16 mouse cellular contexts compared by ENCODE assay signal in genomic region chr3:121645447-121645846, GRCm38 (mm10). TPM values are rescaled to one million over a fixed set of nuclear protein-coding genes. Genes with fewer than 3 reads are reported as not detected.
DNase-seq lines count a peak whose midpoint lies in the region; ATAC-seq and TF ChIP-seq lines count a peak whose summit lies in the region.
"Had no signal": no experiment of that assay in that cellular context is flagged by ENCODE, and none has a peak within 500 bp of the region (broad histone marks: within the 10 kb centered on the region; RNA-seq: fewer than 3 reads in every experiment).

No protein-coding gene starts in this region.

- H3K9ac ChIP-seq in neural tube, embryonic 15.5 days (replicated peaks): no peak overlapping the region
- H3K9ac ChIP-seq in lung, embryonic 15.5 days: no peak overlapping the region
- H3K9ac ChIP-seq in stomach, postnatal 0 days (ENCODE audit: low read length): no peak overlapping the region

- H3K4me2 ChIP-seq in neural tube, embryonic 15.5 days: no peak overlapping the region
- H3K4me2 ChIP-seq in lung, embryonic 15.5 days: no peak overlapping the region
- no peak overlapping the region for H3K4me2 ChIP-seq in stomach, postnatal 0 days (replicated peaks; ENCODE audit: low read depth)

- DNase-seq in adrenal gland, postnatal 14 days: peak; percentile 42
- DNase-seq in adrenal gland, postnatal 36 days: no peak
- DNase-seq in neural tube, embryonic 10.5 days (ENCODE audit: extremely low spot score, low spot score): peak; percentile 59
- DNase-seq in stomach, postnatal 0 days (ENCODE audit: low spot score): no peak
- no peak for DNase-seq in right cerebral cortex, postnatal 10 days (ENCODE audit: low spot score in 2 of 2)
- DNase-seq in urinary bladder, adult 2 months (ENCODE audit: low spot score): no peak
- DNase-seq: adrenal gland, adult 8-10 months; cerebellum, adult 9-11 months had no signal

- H3K36me3 ChIP-seq in neural tube, embryonic 15.5 days: no peaks in the 10 kb centered on the region
- no peaks in the 10 kb centered on the region for H3K36me3 ChIP-seq in lung, embryonic 15.5 days
- no peaks in the 10 kb centered on the region for H3K36me3 ChIP-seq in stomach, postnatal 0 days (ENCODE audit: control insufficient read depth, insufficient read depth, low read length)

- no peak overlapping the region for H3K27ac ChIP-seq in neural tube, embryonic 15.5 days (replicated peaks)
- peak overlapping the region; percentile 42 for H3K27ac ChIP-seq in lung, embryonic 15.5 days
- H3K27ac ChIP-seq in stomach, postnatal 0 days (replicated peaks): peak overlapping the region; percentile 86

- H3K9me3 ChIP-seq in neural tube, embryonic 15.5 days (replicated peaks): no peaks in the 10 kb centered on the region
- H3K9me3 ChIP-seq in lung, embryonic 15.5 days: no peaks in the 10 kb centered on the region
- no peaks in the 10 kb centered on the region for H3K9me3 ChIP-seq in stomach, postnatal 0 days (ENCODE audit: control insufficient read depth, low read length)
- H3K9me3 ChIP-seq: megakaryocyte, embryonic 14.5 days had no signal

- no peak overlapping the region for H3K4me3 ChIP-seq in neural tube, embryonic 15.5 days (replicated peaks)
- H3K4me3 ChIP-seq in lung, embryonic 15.5 days: no peak overlapping the region
- H3K4me3 ChIP-seq in stomach, postnatal 0 days (ENCODE audit: low read depth, low read length): no peak overlapping the region
- H3K4me3 ChIP-seq: erythroblast, embryonic 14.5 days; megakaryocyte, embryonic 14.5 days had no signal

- TF ChIP-seq EP300 in stomach, postnatal 0 days (optimal IDR thresholded peaks at IDR 0.05): no peak

- H3K27me3 ChIP-seq in neural tube, embryonic 15.5 days (replicated peaks): no peaks in the 10 kb centered on the region
- H3K27me3 ChIP-seq in lung, embryonic 15.5 days: no peaks in the 10 kb centered on the region
- no peaks in the 10 kb centered on the region for H3K27me3 ChIP-seq in stomach, postnatal 0 days (ENCODE audit: control insufficient read depth, insufficient read depth, low read length)

- no peak for TF ChIP-seq CTCF in stomach, postnatal 0 days (IDR thresholded peaks at IDR 0.05; ENCODE audit: low read depth)

- 0 out of 2 replicates have a peak, but pooled peaks cover 4% of the 10 kb centered on the region for H3K4me1 ChIP-seq in neural tube, embryonic 15.5 days
- H3K4me1 ChIP-seq in lung, embryonic 15.5 days: peaks cover 33% of the 10 kb centered on the region
- peaks cover 11% of the 10 kb centered on the region; the same call in 1 of the 2 replicates for H3K4me1 ChIP-seq in stomach, postnatal 0 days (replicated peaks; ENCODE audit: control insufficient read depth, insufficient read depth)
- H3K4me1 ChIP-seq: megakaryocyte, embryonic 14.5 days had no signal

- no peak for ATAC-seq in neural tube, embryonic 15.5 days (ENCODE audit: low FRiP score)
- 0 out of 2 replicates have a peak, but pooled peaks have one; percentile 20 for ATAC-seq in lung, embryonic 15.5 days (ENCODE audit: borderline replicate concordance, extremely low read depth, low FRiP score, low TSS enrichment)
- ATAC-seq in stomach, postnatal 0 days (ENCODE audit: low FRiP score, low TSS enrichment): no peak

- 26% methylated on average over 7 of the region's 7 CpGs for WGBS in neural tube, embryonic 15.5 days
- WGBS in lung, embryonic 15.5 days: 58% methylated on average over 7 of the region's 7 CpGs
- 44% methylated on average over 7 of the region's 7 CpGs for WGBS in stomach, postnatal 0 days

RNA-seq across cellular contexts. Expression of gene 4930432M17Rik, which starts 25.1 kb away (rescaled TPM):
- total RNA-seq in adrenal gland, postnatal 14 days (2021): not detected in 2 replicates
- total RNA-seq in adrenal gland, postnatal 36 days (2021): not detected
- polyA plus RNA-seq in neural tube, embryonic 15.5 days (2015; fragmentation: Nextera tagmentation; extraction: Ambion mirVana): not detected in 2 replicates
- polyA plus RNA-seq in lung, embryonic 15.5 days (2015; fragmentation: Nextera tagmentation; extraction: Ambion mirVana): not detected in 2 replicates
- not detected in 2 replicates for polyA plus RNA-seq in stomach, postnatal 0 days (2015; fragmentation: Nextera tagmentation; extraction: Ambion mirVana)
- not detected in 2 replicates for polyA plus RNA-seq in urinary bladder, adult 2 months (2012; rRNA removed)
- total RNA-seq: adrenal gland, adult 8-10 months; heart, postnatal 10 days; layer of hippocampus, adult 18-20 months had no signal
- polyA plus RNA-seq: erythroblast, embryonic 14.5 days; limb, embryonic 11.5 days; neural tube, embryonic 14.5 days had no signal

Comparison
In these comparisons a context has a peak if more than half of its experiments do, and no peak if none do; other contexts are left out.
1. DNase-seq: peak in adrenal gland, postnatal 14 days (single experiment) and neural tube, embryonic 10.5 days (single experiment); none in adrenal gland, postnatal 36 days (0 of 2), stomach, postnatal 0 days (single experiment), right cerebral cortex, postnatal 10 days (0 of 2) and urinary bladder, adult 2 months (single experiment).